25 mouse cellular contexts compared by ENCODE assay signal in the genomic region with DNA sequence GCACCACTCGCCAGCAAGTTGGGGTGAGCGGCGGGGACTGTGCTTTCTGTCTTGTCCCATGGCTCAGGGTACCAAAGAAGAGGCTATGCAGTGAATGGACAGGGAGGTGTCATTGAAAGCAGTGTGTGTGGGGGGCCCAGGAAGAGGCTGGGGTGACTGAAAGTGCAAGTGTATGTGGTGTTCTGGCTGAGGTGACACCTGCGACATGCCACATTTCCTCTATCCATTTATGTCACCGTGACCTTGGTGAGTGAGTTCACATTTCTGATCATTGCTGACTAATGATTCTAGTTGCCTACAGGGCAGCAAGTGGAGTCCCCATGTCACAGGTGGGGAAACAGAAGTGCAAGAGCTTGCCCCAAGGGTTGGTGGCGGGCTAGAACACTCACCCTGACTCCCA. TPM values are rescaled to one million over a fixed set of nuclear protein-coding genes. Genes with fewer than 3 reads are reported as not detected.
DNase-seq lines count a peak whose midpoint lies in the region; ATAC-seq and TF ChIP-seq lines count a peak whose summit lies in the region.
"Had no signal": no experiment of that assay in that cellular context is flagged by ENCODE, and none has a peak within 500 bp of the region (broad histone marks: within the 10 kb centered on the region; RNA-seq: fewer than 3 reads in every experiment).

No protein-coding gene starts in this region.

- H3K9me3 ChIP-seq in CH12.LX (replicated peaks; ENCODE audit: low read length) = no peaks in the 10 kb centered on the region
- no peaks in the 10 kb centered on the region for H3K9me3 ChIP-seq in kidney, embryonic 16.5 days (ENCODE audit: low read length)
- H3K9me3 ChIP-seq: embryonic facial prominence, embryonic 13.5 days; forebrain, embryonic 12.5 days; heart, embryonic 13.5 days; hindbrain, embryonic 12.5 days had no signal

- H3K79me2 ChIP-seq in CH12.LX (replicated peaks; ENCODE audit: control insufficient read depth, extremely low read depth, insufficient read depth, poor library complexity, severe bottlenecking) = no peaks in the 10 kb centered on the region

- dilution Hi-C loops in CH12.LX (cut with MboI; ENCODE audit: extremely low pct_ligation_motif_present, extremely low pct_unique_long_range_greater_than_20kb, low sequenced_read_pairs) = no loop called here

- TF ChIP-seq RAD21 in CH12.LX (IDR thresholded peaks at IDR 0.05; ENCODE audit: low read depth, low read length) = no peak

- no peak overlapping the region for H3K4me3 ChIP-seq in thymus, adult 2 months (ENCODE audit: control insufficient read depth, insufficient read depth, low read length)
- H3K4me3 ChIP-seq in CH12.LX (replicated peaks in 1 of 3; ENCODE audit: low read depth in 2 of 3, low read length in 2 of 3, poor library complexity in 1 of 3) = no peak overlapping the region
- H3K4me3 ChIP-seq in kidney, embryonic 16.5 days (ENCODE audit: low read length) = no peak overlapping the region
- H3K4me3 ChIP-seq: embryonic facial prominence, embryonic 13.5 days; forebrain, embryonic 12.5 days; gastrocnemius, adult 2 months; heart, embryonic 13.5 days; hindbrain, embryonic 12.5 days had no signal

- peak; percentile 54 for DNase-seq in thymus, postnatal 0 days (ENCODE audit: low spot score)
- no peak for DNase-seq in thymus, adult 2 months
- DNase-seq in CH12.LX (ENCODE audit: extremely low read depth) = peak; percentile 49
- peak; percentile 66 to 75 for DNase-seq in natural killer cell, adult 2 months (ENCODE audit: low spot score in 2 of 2)
- DNase-seq in spleen, postnatal 10 days (ENCODE audit: low spot score in 2 of 2) = no peak
- no peak for DNase-seq in lung, postnatal 36 days
- DNase-seq: adrenal gland, adult 8-10 months; cerebellum, adult 11 months; cerebellum, adult 8-10 months; cerebellum, postnatal 36 days; gastrocnemius, adult 2 months; gastrocnemius, postnatal 25 days; heart, adult 11 months; heart, postnatal 36 days had no signal

- no peaks in the 10 kb centered on the region for H3K36me3 ChIP-seq in thymus, adult 2 months (ENCODE audit: control insufficient read depth, insufficient read depth, low read length)
- H3K36me3 ChIP-seq in CH12.LX (replicated peaks in 1 of 2; ENCODE audit: control insufficient read depth in 1 of 2, insufficient read depth in 1 of 2, low read length in 1 of 2) = no peaks in the 10 kb centered on the region
- no peaks in the 10 kb centered on the region for H3K36me3 ChIP-seq in kidney, embryonic 16.5 days (ENCODE audit: insufficient read depth, low read length)
- H3K36me3 ChIP-seq: embryonic facial prominence, embryonic 13.5 days; forebrain, embryonic 12.5 days; heart, embryonic 13.5 days; hindbrain, embryonic 12.5 days had no signal

- H3K4me1 ChIP-seq in thymus, adult 2 months (replicated peaks; ENCODE audit: control insufficient read depth, insufficient read depth, low read length) = peaks cover 30% of the 10 kb centered on the region
- peaks cover 12 to 45% of the 10 kb centered on the region in 2 experiments for H3K4me1 ChIP-seq in CH12.LX (ENCODE audit: control insufficient read depth in 1 of 2, insufficient read depth in 2 of 2)
- peaks cover 30% of the 10 kb centered on the region for H3K4me1 ChIP-seq in kidney, embryonic 16.5 days (ENCODE audit: insufficient read depth, low read length)

- no peak for TF ChIP-seq POLR2A in thymus, adult 2 months (IDR thresholded peaks at IDR 0.05; ENCODE audit: control insufficient read depth, extremely low read depth, insufficient read depth, low read length, poor library complexity)
- TF ChIP-seq POLR2A in CH12.LX (IDR thresholded peaks at IDR 0.05; ENCODE audit: low read depth, low read length) = no peak

- no peak overlapping the region for H3K9ac ChIP-seq in CH12.LX (ENCODE audit: insufficient read depth, low read depth)
- no peak overlapping the region for H3K9ac ChIP-seq in kidney, embryonic 16.5 days (replicated peaks; ENCODE audit: low read length)
- H3K9ac ChIP-seq: embryonic facial prominence, embryonic 13.5 days; forebrain, embryonic 12.5 days; heart, embryonic 13.5 days; hindbrain, embryonic 12.5 days had no signal

- no peak overlapping the region for H3K4me2 ChIP-seq in CH12.LX (ENCODE audit: insufficient read depth, low read depth, poor library complexity, severe bottlenecking)
- H3K4me2 ChIP-seq in kidney, embryonic 16.5 days (replicated peaks; ENCODE audit: low read depth, low read length) = no peak overlapping the region
- H3K4me2 ChIP-seq: embryonic facial prominence, embryonic 13.5 days; forebrain, embryonic 12.5 days; heart, embryonic 13.5 days; hindbrain, embryonic 12.5 days had no signal

- in situ Hi-C loops in CH12.LX (cut with MboI; ENCODE audit: low pct_ligation_motif_present, low pct_unique_long_range_greater_than_20kb, low sequenced_read_pairs) = loop anchor here (5.0 to 25.0 kb wide), 2 partner anchors 49 to 569 kb away; a partner anchor contains a TSS

- TF ChIP-seq EP300 in CH12.LX (IDR thresholded peaks at IDR 0.05; ENCODE audit: low read length) = peak; percentile 37; the same call in 1 of the 2 replicates

- no peak for TF ChIP-seq CTCF in thymus, adult 2 months (IDR thresholded peaks at IDR 0.05; ENCODE audit: borderline replicate concordance, control insufficient read depth, extremely low read depth, insufficient read depth, low read length, poor library complexity)
- no peak for TF ChIP-seq CTCF in CH12.LX (conservative IDR thresholded peaks at IDR 0.05 in 1 of 2, IDR thresholded peaks at IDR 0.05 in 1 of 2; ENCODE audit: low read depth in 2 of 2, low read length in 2 of 2)

- no peak overlapping the region for H3K27ac ChIP-seq in thymus, adult 2 months (ENCODE audit: control insufficient read depth, insufficient read depth, low read length)
- H3K27ac ChIP-seq in CH12.LX (ENCODE audit: insufficient read depth, low read depth) = no peak overlapping the region
- H3K27ac ChIP-seq in kidney, embryonic 16.5 days (ENCODE audit: low read length) = no peak overlapping the region
- H3K27ac ChIP-seq: embryonic facial prominence, embryonic 13.5 days; forebrain, embryonic 12.5 days; gastrocnemius, adult 2 months; heart, embryonic 13.5 days; hindbrain, embryonic 12.5 days; hindbrain, postnatal 0 days had no signal

- ATAC-seq in hematopoietic stem cell, adult 5-6 weeks (replicated peaks in 1 of 2; ENCODE audit: insufficient read depth in 1 of 2, low FRiP score in 2 of 2, low TSS enrichment in 1 of 2, low read depth in 1 of 2, poor library complexity in 2 of 2, severe bottlenecking in 2 of 2) = peak; percentile 10 to 40; a peak in 2 of 4 replicates
- no peak for ATAC-seq in kidney, embryonic 16.5 days (ENCODE audit: low FRiP score, low TSS enrichment)
- ATAC-seq: forebrain, embryonic 16.5 days; hindbrain, postnatal 0 days; intestine, embryonic 16.5 days; Patski had no signal

- peaks cover 2% of the 10 kb centered on the region; the same call in 1 of the 2 replicates for H3K27me3 ChIP-seq in thymus, adult 2 months (ENCODE audit: control insufficient read depth, insufficient read depth, low read length)
- peaks cover 53% of the 10 kb centered on the region for H3K27me3 ChIP-seq in CH12.LX (replicated peaks)
- H3K27me3 ChIP-seq in kidney, embryonic 16.5 days (ENCODE audit: insufficient read depth, low read length) = peaks cover 20% of the 10 kb centered on the region
- H3K27me3 ChIP-seq: Patski had no signal

- 33% methylated on average over 6 of the region's 6 CpGs for WGBS in thymus, adult 2 months
- 86% methylated on average over 6 of the region's 6 CpGs for WGBS in kidney, embryonic 16.5 days

TF ChIP-seq in CH12.LX, 34 proteins besides CTCF, POLR2A, EP300 and RAD21 (continues in another document):
- TF ChIP-seq TCF12 (IDR thresholded peaks at IDR 0.05; ENCODE audit: low read depth, low read length) (peak; percentile 65; the same call in 1 of the 2 replicates), ETS1 (conservative IDR thresholded peaks at IDR 0.05; ENCODE audit: low read depth, low read length) (peak; percentile 70), KAT2A (IDR thresholded peaks at IDR 0.05; ENCODE audit: insufficient replicate concordance, low read length) (no peak), SIN3A (IDR thresholded peaks at IDR 0.05; ENCODE audit: low read length) (no peak), MAX (IDR thresholded peaks at IDR 0.05; ENCODE audit: low read length) (no peak), BHLHE40 (IDR thresholded peaks at IDR 0.05; ENCODE audit: low read depth, low read length) (peak; percentile 70), MAZ (IDR thresholded peaks at IDR 0.05; ENCODE audit: low read depth, low read length) (no peak), CHD1 (IDR thresholded peaks at IDR 0.05; ENCODE audit: low read depth, low read length) (no peak), USF2 (conservative IDR thresholded peaks at IDR 0.05; ENCODE audit: low read depth, low read length) (no peak), E2F4 (IDR thresholded peaks at IDR 0.05; ENCODE audit: insufficient replicate concordance, low read depth, low read length) (no peak), MXI1 (IDR thresholded peaks at IDR 0.05; ENCODE audit: low read depth, low read length) (no peak), GABPA (IDR thresholded peaks at IDR 0.05; ENCODE audit: insufficient replicate concordance, low read depth, low read length) (no peak)

RNA-seq across cellular contexts. Expression of a gene that starts 11.1 kb away (rescaled TPM):
- 0.49 and 0.65 TPM in 2 replicates for polyA plus RNA-seq in thymus, postnatal 0 days (2015; fragmentation: Nextera tagmentation; extraction: Ambion mirVana)
- 1.7 and 2.2 TPM in 2 replicates for polyA plus RNA-seq in thymus, adult 2 months (2012; rRNA removed)
- total RNA-seq in CH12.LX (2012; rRNA removed) (0.42 and 1.8 TPM in 2 replicates), CH12.LX (2014; rRNA removed) (0.05 and 0.15 TPM in 2 replicates)
- 0.07 and 0.17 TPM in 2 replicates for polyA plus RNA-seq in CH12.LX (2012; ENCODE audit: insufficient read length, low read depth)
- 19.3 and 22.7 TPM in 2 replicates for total RNA-seq in hematopoietic stem cell, adult 5-6 weeks (2017)
- polyA plus RNA-seq in kidney, embryonic 16.5 days (2015; fragmentation: Nextera tagmentation; extraction: Ambion mirVana) = 0.05 and 0.09 TPM in 2 replicates
- polyA plus RNA-seq: forebrain, embryonic 12.5 days; hindbrain, embryonic 12.5 days had no signal

RNA-seq across cellular contexts. Expression of a gene that starts 32.3 kb away (rescaled TPM):
- 2.1 and 2.6 TPM in 2 replicates for polyA plus RNA-seq in thymus, postnatal 0 days (2015; fragmentation: Nextera tagmentation; extraction: Ambion mirVana)
- 5.3 and 5.8 TPM in 2 replicates for polyA plus RNA-seq in thymus, adult 2 months (2012; rRNA removed)
- total RNA-seq in CH12.LX (2012; rRNA removed) (11.0 and 12.8 TPM in 2 replicates), CH12.LX (2014; rRNA removed) (11.8 and 15.1 TPM in 2 replicates)
- 10.4 and 12.5 TPM in 2 replicates for polyA plus RNA-seq in CH12.LX (2012; ENCODE audit: insufficient read length, low read depth)
- total RNA-seq in hematopoietic stem cell, adult 5-6 weeks (2017) = 20.2 and 22.8 TPM in 2 replicates
- not detected in 2 replicates for polyA plus RNA-seq in kidney, embryonic 16.5 days (2015; fragmentation: Nextera tagmentation; extraction: Ambion mirVana)
- total RNA-seq: gastrocnemius, adult 2 months; gastrocnemius, postnatal 25 days; heart, postnatal 36 days; hindbrain, postnatal 0 days had no signal
- polyA plus RNA-seq: C2C12; embryonic facial prominence, embryonic 13.5 days; forebrain, embryonic 12.5 days; forebrain, embryonic 16.5 days; heart, embryonic 13.5 days; hindbrain, embryonic 12.5 days; Patski had no signal

RNA-seq across cellular contexts. Expression of a gene that starts 50.5 kb away (rescaled TPM):
- 37.9 and 45.8 TPM in 2 replicates for polyA plus RNA-seq in thymus, postnatal 0 days (2015; fragmentation: Nextera tagmentation; extraction: Ambion mirVana)
- polyA plus RNA-seq in thymus, adult 2 months (2012; rRNA removed) = 23.3 and 34.5 TPM in 2 replicates
- total RNA-seq in CH12.LX (2012; rRNA removed) = 4.7 and 5.8 TPM in 2 replicates
- total RNA-seq in CH12.LX (2014; rRNA removed) = 13.0 TPM in 2 replicates
- polyA plus RNA-seq in CH12.LX (2012; ENCODE audit: insufficient read length, low read depth) = 18.2 and 23.7 TPM in 2 replicates
- 1.9 TPM in 2 replicates for total RNA-seq in hematopoietic stem cell, adult 5-6 weeks (2017)
- polyA plus RNA-seq in kidney, embryonic 16.5 days (2015; fragmentation: Nextera tagmentation; extraction: Ambion mirVana) = 6.8 and 7.6 TPM in 2 replicates

Comparison
In these comparisons a context has a peak if more than half of its experiments do, and no peak if none do; other contexts are left out.
1. DNase-seq: peak in thymus, postnatal 0 days (single experiment), CH12.LX (single experiment) and natural killer cell, adult 2 months (2 of 2); none in thymus, adult 2 months (single experiment), spleen, postnatal 10 days (0 of 2) and lung, postnatal 36 days (single experiment).